Mouse (Mus musculus): ENCODE results near the gene Rnf224.
A peak's percentile ranks its signal among the peaks of the same experiment; 100 is the strongest.

Rnf224 gene

DNA sequence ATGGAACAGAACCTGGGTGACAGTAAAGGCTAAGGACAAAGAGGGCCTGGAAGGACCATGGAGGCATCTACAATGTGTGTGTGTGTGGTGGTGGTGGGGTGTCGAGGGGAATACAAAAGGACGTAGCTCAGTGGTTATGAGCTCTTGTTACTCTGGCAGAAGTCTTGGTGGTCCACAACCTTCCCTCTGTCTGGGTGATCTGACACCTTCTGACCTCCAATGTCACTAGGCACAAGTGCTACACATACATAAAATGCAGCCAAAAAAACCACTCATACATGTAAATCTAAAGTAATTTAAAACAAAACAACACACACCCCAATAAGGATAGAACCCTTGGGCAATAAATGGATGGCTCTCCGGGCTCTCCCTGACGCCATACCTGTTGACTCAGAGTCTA, 9.2 kb downstream of the Rnf224 start:
- no peak for DNase-seq (ENCODE audit: low read depth, low spot score)

DNA sequence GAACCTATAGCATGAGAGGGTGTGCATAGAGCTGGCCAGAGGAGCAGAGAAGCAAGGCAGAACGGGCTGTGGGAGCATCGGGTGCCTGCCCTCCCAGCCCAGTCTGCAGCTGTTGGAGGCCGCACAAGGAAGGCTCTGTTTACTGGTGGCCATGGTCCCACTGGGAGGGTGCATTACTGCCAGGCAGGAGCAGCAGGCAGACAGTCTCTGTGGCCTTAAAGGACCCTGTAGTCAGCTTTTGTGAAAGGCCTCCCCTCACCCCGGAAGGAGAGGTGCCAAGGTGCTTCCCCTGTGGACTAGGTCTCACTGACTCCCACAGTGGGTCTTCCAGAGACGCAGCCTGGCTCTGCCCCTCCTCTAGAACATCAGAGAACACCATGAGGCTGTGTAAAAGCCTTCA, 9.7 kb downstream of the Rnf224 start:
- DNase-seq (ENCODE audit: low read depth, low spot score), result no peak

- DNase-seq (ENCODE audit: low read depth, low spot score), result no peak
Observed at GRCm38 (mm10) chr2:25225811-25226379, 10.7 kb downstream of the Rnf224 start.

DNA sequence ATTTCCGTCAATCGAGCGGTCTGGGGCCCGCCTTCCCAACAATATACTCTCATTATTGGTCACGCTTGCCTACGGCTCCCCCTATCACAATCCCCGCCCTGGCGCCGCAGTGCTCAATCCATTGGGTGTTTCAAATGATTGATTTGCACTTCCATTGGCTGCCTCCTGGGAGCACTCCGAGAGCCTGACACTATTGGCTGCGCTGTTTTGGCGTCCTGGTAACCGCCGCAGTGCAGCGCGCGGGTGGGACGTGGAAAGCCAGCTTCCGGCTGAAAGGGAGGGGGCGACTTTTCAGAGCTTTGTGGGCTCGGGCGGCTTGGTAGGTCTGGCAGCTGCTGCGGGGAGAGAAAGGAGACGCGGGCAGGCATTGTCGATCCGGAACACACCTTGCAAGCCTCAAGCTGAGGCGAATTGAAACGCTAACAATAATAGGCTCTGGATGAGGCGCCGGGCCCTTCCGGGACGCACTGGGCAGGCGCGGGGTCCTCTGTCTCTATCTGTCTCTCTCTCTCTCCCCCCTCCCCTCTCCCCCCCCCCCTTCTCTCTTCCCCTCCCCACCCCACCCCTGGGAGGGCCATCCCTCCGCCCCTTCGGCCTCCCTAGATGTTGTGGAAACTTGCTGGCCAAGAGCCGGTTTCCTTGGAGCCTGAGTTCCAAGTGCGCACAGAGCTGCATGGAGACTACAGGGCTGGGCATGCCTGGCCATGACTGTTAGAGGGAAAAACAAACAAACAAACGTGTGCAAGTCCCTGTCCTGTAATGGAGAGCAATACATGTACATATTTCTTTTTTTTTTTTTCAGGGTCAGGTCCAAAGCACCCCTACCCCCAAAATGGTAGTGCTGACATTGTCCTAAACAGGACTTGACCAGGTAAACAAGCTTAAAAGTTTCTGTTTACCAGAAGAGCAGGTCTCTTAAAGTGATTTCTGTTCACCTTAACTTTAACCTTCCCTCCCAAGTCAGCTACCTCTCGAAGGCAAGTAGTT, 11.5 kb downstream of the Rnf224 start:
- DNase-seq (ENCODE audit: low read depth, low spot score), result peak; percentile 100

DNA sequence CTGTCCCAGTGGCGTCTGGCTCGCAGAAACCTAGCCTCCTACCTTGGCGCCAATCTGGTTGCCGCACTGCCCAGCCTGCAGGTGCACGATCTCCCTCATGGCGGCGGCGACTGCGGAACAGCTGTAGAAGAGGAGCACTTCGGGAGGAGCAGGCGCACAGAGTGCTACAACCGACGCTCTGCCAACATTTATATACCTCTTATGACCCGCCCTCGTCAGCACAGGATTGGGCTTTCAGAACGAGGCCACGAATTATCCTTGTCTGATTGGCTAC, 12.2 kb downstream of the Rnf224 start, which contains the start of gene Tubb4b:
Gene Tubb4b (minus strand): TSS at position 211 of the 274 bp plus-strand sequence.
- DNase-seq (ENCODE audit: low read depth, low spot score), result no peak

GRCm38 (mm10) chr2:25223681-25224491, 12.7 kb downstream of the Rnf224 start:
- peak; percentile 96 for DNase-seq (ENCODE audit: low read depth, low spot score)

DNA sequence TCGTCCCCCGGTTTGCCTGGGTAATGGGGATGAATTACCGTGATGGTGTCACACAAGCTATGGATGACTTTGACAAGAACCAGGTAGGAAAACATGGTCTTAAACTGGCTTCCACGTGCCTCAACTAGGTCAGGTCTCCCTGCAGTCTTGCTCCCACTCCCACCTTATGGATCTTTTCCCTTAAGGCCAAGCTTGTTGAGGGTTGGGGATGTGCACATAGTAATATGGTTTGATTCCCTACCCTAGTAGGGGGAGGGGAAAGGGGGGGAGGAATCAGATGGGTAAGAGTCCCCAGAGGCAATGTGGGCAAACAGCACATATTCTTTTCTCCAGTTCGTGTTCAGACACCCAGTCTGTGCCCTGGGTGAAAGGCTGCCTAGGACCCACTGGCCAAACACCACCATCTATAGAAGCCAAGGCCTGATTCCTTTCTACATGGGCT, 15.2 kb downstream of the Rnf224 start:
- peak; percentile 46 for DNase-seq (ENCODE audit: low read depth, low spot score)

- no peak for DNase-seq (ENCODE audit: low read depth, low spot score)
Observed at GRCm38 (mm10) chr2:25218445-25218844, 18.1 kb downstream of the Rnf224 start, which contains the start of gene Fam166a. Fam166a (plus strand) TSS chr2:25218745.

DNA sequence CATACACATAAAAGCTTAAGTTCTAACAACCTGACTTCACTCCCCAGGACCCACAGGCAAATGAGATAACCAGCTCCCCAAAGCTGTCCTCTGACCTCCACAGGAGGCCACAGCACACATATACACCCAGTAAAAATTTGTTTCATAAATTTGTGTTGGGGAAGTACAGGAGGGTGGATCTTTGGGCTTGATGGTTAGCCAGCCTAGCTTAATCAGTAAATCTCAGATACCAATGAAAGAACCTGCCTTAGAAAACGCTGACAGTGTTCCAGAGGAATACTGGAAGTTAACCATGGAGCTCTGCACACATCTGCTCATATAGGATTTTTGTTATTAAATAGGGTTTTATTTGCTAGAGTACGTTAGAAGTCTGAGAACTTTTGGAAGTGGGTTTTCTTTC, 18.9 kb downstream of the Rnf224 start:
- no peak for DNase-seq (ENCODE audit: low read depth, low spot score)

GRCm38 (mm10) chr2:25214444-25214843, 22.1 kb downstream of the Rnf224 start, which contains the start of gene Stpg3:
Stpg3 (minus strand) TSS chr2:25214637.
- no peak for DNase-seq (ENCODE audit: low read depth, low spot score)

DNA sequence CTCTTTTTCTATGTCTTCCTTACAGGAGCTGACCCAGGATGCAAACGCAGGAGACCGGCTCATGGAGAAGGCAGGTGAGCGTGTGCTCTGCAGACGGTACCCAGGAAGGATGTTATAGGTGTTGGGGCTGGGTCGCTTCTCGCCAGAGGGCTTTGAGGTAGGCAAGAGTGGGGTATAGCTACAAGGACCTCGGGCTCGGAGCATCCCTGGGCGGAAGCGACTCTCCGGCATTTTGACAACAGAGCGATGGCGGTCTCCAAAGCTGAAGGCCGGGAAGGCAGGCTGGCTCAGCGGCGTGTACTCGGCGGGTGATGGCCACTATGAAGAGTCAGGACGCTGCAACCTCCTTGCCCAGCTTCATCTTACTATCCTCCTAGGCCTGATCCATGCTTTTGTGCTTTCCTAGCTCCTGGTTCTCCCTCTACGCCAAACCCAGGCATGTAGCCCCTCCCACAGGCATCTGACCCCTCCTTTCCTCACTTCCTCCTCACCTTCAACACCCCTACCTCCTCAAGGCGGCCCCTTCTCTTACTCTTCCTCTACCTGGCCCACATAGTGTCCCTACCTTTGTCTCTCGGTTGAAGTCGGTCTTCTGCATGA, 23.2 kb downstream of the Rnf224 start:
- DNase-seq (ENCODE audit: low read depth, low spot score), result peak; percentile 44

DNA sequence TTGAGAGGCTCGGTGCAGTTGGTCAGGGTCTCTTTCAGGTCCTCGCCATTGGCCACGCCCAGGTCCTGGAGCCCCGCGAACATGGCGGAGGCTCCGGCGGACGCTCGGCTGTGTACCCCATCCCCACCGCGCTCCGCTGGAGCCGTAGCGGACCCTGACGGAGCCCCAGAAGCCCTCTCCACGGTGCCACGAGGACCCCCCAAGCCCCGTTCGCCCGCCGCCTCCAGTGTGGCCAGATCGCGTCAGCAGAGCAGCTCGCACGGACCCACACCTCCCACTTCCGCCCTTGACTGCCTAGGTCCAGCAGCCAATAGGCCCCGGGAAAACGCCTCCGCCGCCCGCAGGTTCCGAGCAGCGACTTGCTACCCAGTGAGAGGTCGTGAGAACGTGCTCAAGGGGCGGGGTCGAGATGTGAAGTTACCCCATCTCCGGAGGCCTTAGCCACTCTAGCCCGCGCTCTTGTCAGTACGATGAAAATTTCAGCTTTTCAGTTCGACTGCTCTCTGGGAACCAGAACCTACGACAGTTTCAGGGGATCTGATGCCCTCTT, 25.4 kb downstream of the Rnf224 start, which contains the start of gene Nelfb:
Gene Nelfb (minus strand): TSS at position 369 of the 550 bp plus-strand sequence.
- peak; percentile 96 for DNase-seq (ENCODE audit: low read depth, low spot score)

DNA sequence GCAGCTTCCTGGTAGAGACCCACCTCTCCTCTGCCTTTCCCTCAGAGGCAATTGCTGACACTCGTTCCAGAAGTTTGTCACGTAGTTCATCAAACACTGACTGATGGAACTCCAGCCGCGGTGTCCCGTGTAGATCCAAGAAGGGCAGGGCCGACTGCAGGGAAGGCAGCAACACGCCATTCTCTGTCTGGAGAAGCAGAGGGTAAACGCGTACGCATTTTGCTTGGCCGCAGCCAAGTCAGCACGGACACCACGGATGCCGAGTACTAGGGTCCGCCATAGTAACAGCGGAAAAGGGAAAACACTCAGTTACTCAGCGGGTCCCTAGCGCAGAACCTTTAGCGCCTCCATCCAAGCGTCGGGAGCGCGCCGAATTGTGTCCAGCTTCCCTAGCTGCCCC, 25.9 kb downstream of the Rnf224 start:
- no peak for DNase-seq (ENCODE audit: low read depth, low spot score)

DNA sequence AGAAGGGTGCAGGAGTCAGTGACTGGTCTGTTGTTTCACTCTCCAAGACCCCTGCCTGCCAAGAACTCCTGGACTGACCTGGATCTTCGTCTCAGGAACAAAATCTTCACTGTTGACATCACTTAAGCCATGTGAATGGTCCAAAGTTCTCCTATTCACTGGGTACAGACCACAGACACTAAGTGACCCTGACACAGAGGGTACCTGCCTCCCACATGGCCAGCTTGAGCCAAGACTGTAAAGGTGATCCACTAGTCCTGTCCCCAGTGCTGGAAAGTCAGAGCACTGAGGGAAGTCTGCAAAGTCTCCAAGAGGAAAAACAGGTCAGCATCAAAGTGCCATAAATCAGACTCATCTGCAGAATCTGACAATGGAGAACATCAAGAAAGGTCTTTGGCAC, 29.0 kb downstream of the Rnf224 start:
- DNase-seq (ENCODE audit: low read depth, low spot score), result no peak

DNA sequence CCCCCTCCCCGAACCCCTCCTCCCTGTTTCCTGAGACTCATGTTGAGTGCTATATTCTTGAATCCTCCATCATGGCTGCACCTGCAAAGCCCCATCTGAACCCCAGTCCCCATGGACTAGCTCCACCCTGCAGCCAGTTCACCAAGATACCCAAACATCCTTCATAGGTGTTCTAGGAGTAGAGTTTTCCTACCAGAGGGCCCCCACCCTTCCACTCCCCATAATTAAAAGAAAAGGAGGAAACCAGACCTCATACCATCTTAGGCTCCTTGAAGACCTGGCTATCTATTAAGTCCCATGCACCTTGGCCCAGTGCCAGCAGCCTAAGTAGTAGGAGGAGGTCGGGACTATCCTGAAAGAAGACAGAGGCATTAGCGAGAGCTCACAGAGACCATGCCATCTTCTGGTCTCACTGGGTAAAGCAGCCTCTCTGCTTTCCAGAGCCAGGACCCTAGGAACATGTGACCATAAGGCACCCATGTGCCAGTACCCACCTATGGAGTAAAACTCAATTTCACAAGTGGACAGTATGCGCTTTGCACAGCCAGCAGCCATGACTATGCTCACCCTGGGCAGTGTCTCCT, 32.9 kb downstream of the Rnf224 start:
- peak; percentile 60 for DNase-seq (ENCODE audit: low read depth, low spot score)

GRCm38 (mm10) chr2:25200631-25201030, 36.0 kb downstream of the Rnf224 start:
- DNase-seq (ENCODE audit: low read depth, low spot score), result no peak

GRCm38 (mm10) chr2:25197946-25198345, 38.6 kb downstream of the Rnf224 start:
- DNase-seq (ENCODE audit: low read depth, low spot score), result no peak

GRCm38 (mm10) chr2:25197191-25197590, 39.4 kb downstream of the Rnf224 start:
- no peak for DNase-seq (ENCODE audit: low read depth, low spot score)

DNA sequence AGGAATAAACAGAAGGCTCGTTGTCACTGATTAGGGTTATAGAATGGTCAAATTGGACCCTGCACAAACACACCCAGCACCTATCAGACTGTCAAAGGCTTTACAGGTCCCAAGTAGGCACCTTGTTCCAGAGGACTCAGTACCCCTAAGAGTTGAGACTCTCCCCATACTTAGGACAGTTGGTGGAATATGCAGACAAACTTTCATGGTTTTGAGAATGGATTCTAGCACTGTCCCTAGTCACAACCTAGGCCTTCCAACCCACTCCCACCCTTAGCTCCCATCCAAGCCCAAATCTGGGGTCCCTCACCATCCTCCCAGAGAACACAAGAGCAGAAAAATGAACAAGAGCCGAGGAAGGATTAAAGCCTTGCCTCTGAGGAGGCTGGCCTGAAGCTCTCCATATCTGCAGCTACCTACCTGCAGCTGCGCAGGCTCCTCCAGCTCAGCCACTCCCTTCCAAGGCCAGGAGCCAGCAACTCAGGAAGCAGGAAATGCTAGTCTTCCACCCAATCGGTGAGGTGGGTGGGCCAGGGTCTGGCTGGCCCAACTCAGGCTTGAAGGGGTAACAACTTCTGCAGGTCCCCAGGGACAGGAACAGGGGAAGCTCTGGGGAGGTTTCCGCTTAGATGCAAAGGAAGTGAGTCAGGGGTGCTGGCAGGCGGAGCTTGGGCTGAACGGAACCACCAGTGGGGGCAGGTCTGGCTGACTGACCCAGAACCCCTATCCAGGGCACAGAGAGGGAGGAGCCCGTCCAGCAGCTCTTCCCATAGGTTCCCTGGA, 40.2 kb downstream of the Rnf224 start, which contains the start of gene Tor4a:
Gene Tor4a (minus strand): TSS at position 715 of the 783 bp plus-strand sequence.
- peak; percentile 86 for DNase-seq (ENCODE audit: low read depth, low spot score)

All from ZHBTc4 (cell line).